ENCODE assay signal across 8 mouse cellular contexts in genomic region chr9:119631899-119632533, GRCm38 (mm10). TPM values are rescaled to one million over a fixed set of nuclear protein-coding genes. Genes with fewer than 3 reads are reported as not detected.
DNase-seq lines count a peak whose midpoint lies in the region; ATAC-seq and TF ChIP-seq lines count a peak whose summit lies in the region.

No protein-coding gene starts in this region.

- no peak overlapping the region for H3K4me3 ChIP-seq in forebrain, embryonic 13.5 days
- H3K4me3 ChIP-seq in forebrain, embryonic 12.5 days (replicated peaks), result no peak overlapping the region
- no peak overlapping the region for H3K4me3 ChIP-seq in forebrain, postnatal 0 days (ENCODE audit: low read depth, low read length)
- H3K4me3 ChIP-seq in forebrain, embryonic 16.5 days (replicated peaks; ENCODE audit: low read length), result no peak overlapping the region

- H3K9me3 ChIP-seq in forebrain, embryonic 13.5 days (replicated peaks), result no peaks in the 10 kb centered on the region
- H3K9me3 ChIP-seq in forebrain, embryonic 12.5 days, result no peaks in the 10 kb centered on the region
- no peaks in the 10 kb centered on the region for H3K9me3 ChIP-seq in forebrain, postnatal 0 days (ENCODE audit: low read length)
- no peaks in the 10 kb centered on the region for H3K9me3 ChIP-seq in forebrain, embryonic 16.5 days (ENCODE audit: control insufficient read depth, low read length)

- TF ChIP-seq CTCF in forebrain, postnatal 0 days (IDR thresholded peaks at IDR 0.05; ENCODE audit: low read depth), result no peak

- H3K27me3 ChIP-seq in forebrain, embryonic 13.5 days, result no peaks in the 10 kb centered on the region
- peaks cover 9% of the 10 kb centered on the region; the same call in 1 of the 2 replicates for H3K27me3 ChIP-seq in forebrain, embryonic 12.5 days
- no peaks in the 10 kb centered on the region for H3K27me3 ChIP-seq in forebrain, postnatal 0 days (ENCODE audit: insufficient read depth, low read length)
- H3K27me3 ChIP-seq in forebrain, embryonic 16.5 days (replicated peaks; ENCODE audit: control insufficient read depth, insufficient read depth, low read length), result no peaks in the 10 kb centered on the region

- H3K4me1 ChIP-seq in forebrain, embryonic 13.5 days, result peaks cover 18% of the 10 kb centered on the region
- H3K4me1 ChIP-seq in forebrain, embryonic 12.5 days, result peaks cover 16% of the 10 kb centered on the region
- H3K4me1 ChIP-seq in forebrain, postnatal 0 days (ENCODE audit: insufficient read depth), result peaks cover 6% of the 10 kb centered on the region; the same call in 1 of the 2 replicates
- H3K4me1 ChIP-seq in forebrain, embryonic 16.5 days (replicated peaks; ENCODE audit: control insufficient read depth, insufficient read depth, low read length), result peaks cover 16% of the 10 kb centered on the region

- no peak overlapping the region for H3K4me2 ChIP-seq in forebrain, embryonic 13.5 days
- no peak overlapping the region for H3K4me2 ChIP-seq in forebrain, embryonic 12.5 days
- H3K4me2 ChIP-seq in forebrain, postnatal 0 days (ENCODE audit: low read depth), result no peak overlapping the region
- H3K4me2 ChIP-seq in forebrain, embryonic 16.5 days (ENCODE audit: low read length), result no peak overlapping the region

- ATAC-seq in forebrain, embryonic 13.5 days, result 0 out of 2 replicates have a peak, but pooled peaks have one; percentile 41
- no peak for ATAC-seq in forebrain, embryonic 12.5 days (ENCODE audit: low FRiP score)
- no peak for ATAC-seq in forebrain, postnatal 0 days
- ATAC-seq in forebrain, embryonic 16.5 days, result no peak

- no peak overlapping the region for H3K27ac ChIP-seq in forebrain, embryonic 13.5 days
- no peak overlapping the region for H3K27ac ChIP-seq in forebrain, embryonic 12.5 days
- no peak overlapping the region for H3K27ac ChIP-seq in forebrain, postnatal 0 days (ENCODE audit: low read depth, low read length)
- no peak overlapping the region for H3K27ac ChIP-seq in forebrain, embryonic 16.5 days (ENCODE audit: low read length)

- DNase-seq in adrenal gland, postnatal 25 days, result peak; percentile 35
- DNase-seq in heart, adult 18-20 months, result peak; percentile 66 to 75
- peak; percentile 5 for DNase-seq in kidney, adult 9 months
- peak; percentile 15 for DNase-seq in skeletal muscle tissue, adult 2 months (ENCODE audit: low read depth, low spot score)
- no peak for DNase-seq in forebrain, postnatal 0 days

- H3K9ac ChIP-seq in forebrain, embryonic 13.5 days, result no peak overlapping the region
- H3K9ac ChIP-seq in forebrain, embryonic 12.5 days, result no peak overlapping the region
- no peak overlapping the region for H3K9ac ChIP-seq in forebrain, postnatal 0 days
- no peak overlapping the region for H3K9ac ChIP-seq in forebrain, embryonic 16.5 days (replicated peaks; ENCODE audit: low read depth, low read length)

- no peaks in the 10 kb centered on the region for H3K36me3 ChIP-seq in forebrain, embryonic 13.5 days (ENCODE audit: poor library complexity, severe bottlenecking)
- H3K36me3 ChIP-seq in forebrain, embryonic 12.5 days (replicated peaks), result no peaks in the 10 kb centered on the region
- no peaks in the 10 kb centered on the region for H3K36me3 ChIP-seq in forebrain, postnatal 0 days (ENCODE audit: insufficient read depth)
- H3K36me3 ChIP-seq in forebrain, embryonic 16.5 days (ENCODE audit: control insufficient read depth, insufficient read depth), result no peaks in the 10 kb centered on the region

- 57% methylated on average over 15 of the region's 15 CpGs for WGBS in forebrain, embryonic 13.5 days
- 66% methylated on average over 15 of the region's 15 CpGs for WGBS in forebrain, embryonic 12.5 days
- 41% methylated on average over 15 of the region's 15 CpGs for WGBS in forebrain, postnatal 0 days
- WGBS in forebrain, embryonic 16.5 days, result 44% methylated on average over 15 of the region's 15 CpGs

RNA-seq across cellular contexts. Expression of gene Scn5a, which starts 53.2 kb away (rescaled TPM):
- 0.83 and 1.3 TPM in 2 replicates for polyA plus RNA-seq in forebrain, embryonic 13.5 days (2015; fragmentation: Nextera tagmentation; extraction: Ambion mirVana)
- polyA plus RNA-seq in forebrain, embryonic 12.5 days (2016; fragmentation: Nextera tagmentation; extraction: Ambion mirVana), result 3.2 and 3.5 TPM in 2 replicates
- 0.06 TPM in 1 of 2 replicates, not detected in the other for total RNA-seq in adrenal gland, postnatal 25 days (2021)
- total RNA-seq in heart, adult 18-20 months (2021), result 100 to 1,000 TPM; 174 to 194 TPM
- 3.4 and 8.2 TPM in 2 replicates for total RNA-seq in forebrain, postnatal 0 days (2014; rRNA removed)
- polyA plus RNA-seq in forebrain, postnatal 0 days (2015; fragmentation: Nextera tagmentation; extraction: Ambion mirVana), result 0.40 and 0.77 TPM in 2 replicates
- polyA plus RNA-seq in forebrain, embryonic 16.5 days (2015; fragmentation: Nextera tagmentation; extraction: Ambion mirVana), result 0.82 and 1.4 TPM in 2 replicates
